Mouse (Mus musculus) heart, adult 18-20 months (tissue): ENCODE results near the gene Hoga1. TPM values are rescaled to one million over a fixed set of nuclear protein-coding genes. Genes with fewer than 3 reads are reported as not detected.

ENCODE experiments used
- DNase-seq, 2 experiments: peaks; one replicate each; pipeline ENCODE4 v3.0.0; 2021 to 2022; ENCODE audit warnings: mixed read lengths in 1 of 2
- long read RNA-seq, 2 experiments: library from polyadenylated mRNA; stranded (forward); transcript quantifications; one replicate each; pipeline ENCODE4 v2.0.0; 2021
- total RNA-seq, 2 experiments: library from RNA; stranded (reverse); gene quantifications; 2 replicates each; pipeline ENCODE4 v1.2.3; 2021

Hoga1 gene
- total RNA-seq = 1 to 10 TPM; 1.3 to 1.7 TPM
- long read RNA-seq, experiment 1 = 0 reads
- long read RNA-seq, experiment 2 = 0 reads

DNA sequence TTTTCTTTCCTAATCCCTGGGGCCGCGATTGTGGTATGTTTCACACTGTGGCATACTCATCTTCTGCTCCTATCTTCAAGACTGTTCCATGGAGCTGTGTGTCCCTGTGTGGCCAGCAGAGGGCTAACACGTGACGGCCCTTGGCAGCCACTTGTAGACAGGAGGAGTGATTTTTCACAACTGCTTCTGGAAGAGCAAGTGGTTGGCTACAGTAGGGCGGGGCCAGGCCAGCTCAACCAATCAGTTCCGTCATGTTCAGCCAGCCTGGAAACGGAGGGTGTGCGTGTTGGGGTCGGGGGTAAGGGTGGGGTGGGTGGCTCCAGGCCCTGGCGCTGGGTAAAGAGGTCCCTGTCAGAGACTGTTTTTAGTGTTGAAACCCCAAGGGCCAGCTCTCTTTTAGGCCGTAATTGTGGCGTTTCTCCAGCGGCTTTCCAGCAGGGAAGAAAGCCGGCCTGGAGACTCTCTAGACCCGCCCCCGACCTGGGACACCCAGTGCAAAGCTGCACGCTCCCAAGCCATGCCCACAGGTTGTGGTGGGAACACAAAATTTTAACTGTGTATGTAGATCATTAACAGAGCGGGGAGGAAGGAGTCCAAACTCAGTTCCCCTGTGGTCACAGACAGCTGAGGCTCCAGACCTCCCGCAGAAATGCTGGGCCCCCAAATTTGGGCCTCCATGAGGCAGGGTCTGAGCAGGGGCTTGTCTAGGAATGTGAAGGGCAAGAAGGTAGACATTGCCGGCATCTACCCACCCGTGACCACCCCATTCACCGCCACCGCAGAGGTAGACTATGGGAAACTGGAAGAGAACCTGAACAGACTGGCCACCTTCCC is at the start of gene Hoga1:
Gene Hoga1, plus strand, starts transcription at position 342 of the 834 bp plus-strand sequence.
- peak; percentile 84 to 91 for DNase-seq

DNA sequence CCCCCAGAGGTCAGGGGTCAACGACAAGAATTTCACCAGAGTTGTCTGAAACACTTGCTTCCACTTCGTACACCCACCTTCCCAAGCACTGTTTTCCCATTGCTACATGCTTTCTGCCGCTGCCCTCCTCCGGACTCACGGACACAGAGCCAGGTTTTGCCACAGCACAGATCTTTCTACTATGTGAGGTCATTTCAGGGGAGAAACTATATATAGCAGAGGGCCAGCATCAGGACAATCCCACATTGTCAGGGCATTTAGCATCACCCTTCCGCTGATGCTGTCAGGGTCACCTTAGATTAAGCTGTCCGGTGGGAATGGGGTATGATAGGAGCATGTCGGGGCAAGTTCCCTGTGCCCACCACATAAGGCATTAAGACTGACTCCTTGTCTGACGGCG is 48.3 kb upstream of the Hoga1 start:
- DNase-seq = peak in 1 of 2 experiments; percentile 48

DNA sequence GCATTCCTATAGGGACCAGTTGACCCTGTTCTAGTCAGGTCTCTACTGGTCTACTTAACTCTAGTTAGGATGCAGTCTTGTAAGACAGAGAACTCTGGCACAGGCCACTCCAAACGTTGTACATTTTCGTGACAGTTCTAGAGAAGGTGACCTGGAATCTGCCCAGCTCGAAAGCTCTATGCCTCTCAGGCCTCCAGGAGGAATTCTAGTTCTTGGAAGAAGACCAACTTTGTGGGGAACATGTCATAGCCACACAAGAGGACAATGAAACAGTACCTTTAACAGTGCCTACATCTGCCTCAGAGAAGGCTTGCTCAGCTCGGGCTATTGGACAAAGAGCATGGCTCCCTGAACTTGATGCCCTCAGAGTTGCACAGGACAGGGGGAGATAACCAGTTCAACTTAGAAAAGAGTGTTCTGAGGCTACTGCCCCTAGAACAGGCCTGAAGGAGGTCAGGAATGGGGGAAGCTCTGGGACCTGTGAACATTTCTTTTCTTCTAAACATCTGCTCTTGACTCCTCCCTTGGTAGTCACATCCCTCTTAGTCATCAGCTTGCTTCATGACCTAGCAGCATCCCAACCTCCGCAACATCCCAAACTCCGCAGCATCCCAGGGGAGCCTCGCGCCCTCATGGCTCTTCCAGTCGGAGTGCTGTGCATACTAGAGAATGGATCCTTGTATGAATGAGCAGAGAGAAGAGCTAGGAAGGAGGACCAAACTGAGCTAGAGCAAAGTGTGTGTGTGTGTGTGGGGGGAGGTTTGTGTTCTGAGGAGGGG is 46.5 kb upstream of the Hoga1 start:
- peak in 1 of 2 experiments; percentile 65 for DNase-seq

DNA sequence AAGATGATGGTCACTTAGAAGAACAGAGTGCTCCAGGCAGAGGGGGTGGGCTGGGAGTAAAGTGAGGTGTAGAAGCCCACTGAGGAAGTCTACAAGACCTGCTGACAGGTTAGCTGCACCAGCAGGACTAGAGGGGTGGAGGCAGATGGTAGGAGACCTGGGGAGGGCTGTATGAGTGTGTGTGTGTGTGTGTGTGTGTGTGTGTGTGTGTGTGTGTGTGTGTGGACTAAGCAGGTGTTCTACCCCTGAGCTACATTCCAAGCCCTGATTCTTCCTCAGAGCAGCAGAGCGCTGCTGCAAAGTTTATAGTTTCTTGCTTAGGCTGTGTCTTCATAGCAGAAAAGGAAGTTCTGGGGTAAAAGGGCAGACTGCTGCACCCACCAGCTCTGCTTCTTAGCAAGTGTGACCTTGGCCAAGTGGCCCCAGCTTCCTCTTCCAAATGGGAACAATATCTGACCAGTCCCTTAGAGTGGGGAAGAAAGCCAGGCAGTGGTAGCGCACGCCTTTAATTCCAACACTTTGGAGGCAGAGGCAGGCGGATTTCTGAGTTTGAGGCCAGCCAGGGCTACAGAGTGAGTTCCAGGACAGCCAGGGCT is 45.6 kb upstream of the Hoga1 start:
- peak; percentile 23 to 69 for DNase-seq

DNA sequence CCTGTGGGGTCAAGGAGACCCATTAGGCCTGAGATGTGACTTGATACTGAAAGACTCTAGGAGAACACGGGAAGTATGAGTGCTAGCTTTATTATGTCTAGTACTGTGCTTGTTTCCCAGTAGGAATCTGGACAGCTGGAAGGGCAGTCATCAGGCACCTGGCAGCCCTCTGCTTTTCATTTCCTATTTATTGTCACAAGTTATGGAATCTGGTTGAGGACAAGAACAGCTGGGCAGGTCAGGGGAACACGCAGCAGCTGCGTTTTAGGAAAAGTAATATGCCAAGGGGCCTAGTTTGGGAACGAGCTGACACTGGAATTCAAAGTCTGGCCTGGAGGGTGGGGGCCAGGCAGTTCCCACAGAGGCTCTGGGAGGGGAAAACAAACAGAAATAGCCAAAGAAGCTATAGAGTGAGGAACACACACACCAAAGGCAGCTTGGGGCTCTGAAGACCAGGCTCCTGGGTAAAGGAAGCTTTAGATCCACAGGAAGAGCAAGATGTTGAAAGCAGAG is 44.9 kb upstream of the Hoga1 start:
- peak; percentile 55 to 64 for DNase-seq

DNA sequence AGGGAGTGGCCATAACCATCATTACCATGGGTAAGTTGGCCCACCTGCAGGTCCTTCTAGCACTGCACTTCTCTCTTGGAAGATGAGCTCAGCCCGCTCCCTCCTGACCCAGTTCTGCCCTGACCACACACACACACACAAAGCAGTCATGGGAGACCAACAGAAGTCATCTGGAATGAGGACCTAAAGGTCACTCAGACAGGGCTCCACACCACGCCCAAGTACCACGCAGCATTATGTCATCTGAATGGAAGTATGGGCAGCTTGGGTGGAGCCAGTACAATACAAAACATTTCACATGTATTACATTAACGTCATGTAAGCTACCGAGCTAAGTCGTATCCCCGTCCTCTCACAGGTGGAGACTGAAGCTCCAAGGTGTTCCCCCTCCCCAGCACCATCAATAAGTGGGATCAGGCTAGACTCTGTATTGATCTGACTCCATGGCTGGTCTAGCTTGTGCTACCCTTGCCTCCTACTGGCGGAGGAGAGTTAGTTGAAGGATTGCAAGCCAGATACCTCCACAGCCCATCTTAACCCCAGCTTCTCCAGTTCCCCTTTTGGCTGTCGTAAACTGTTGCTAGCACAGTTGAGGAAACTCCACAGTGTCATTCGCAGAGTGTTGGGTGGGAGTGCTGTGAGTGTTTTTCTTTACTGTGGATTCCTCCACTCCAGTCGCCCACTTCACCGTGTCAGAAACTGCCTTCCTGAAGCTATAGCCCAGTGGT is 44.0 kb upstream of the Hoga1 start:
- no peak for DNase-seq

DNA sequence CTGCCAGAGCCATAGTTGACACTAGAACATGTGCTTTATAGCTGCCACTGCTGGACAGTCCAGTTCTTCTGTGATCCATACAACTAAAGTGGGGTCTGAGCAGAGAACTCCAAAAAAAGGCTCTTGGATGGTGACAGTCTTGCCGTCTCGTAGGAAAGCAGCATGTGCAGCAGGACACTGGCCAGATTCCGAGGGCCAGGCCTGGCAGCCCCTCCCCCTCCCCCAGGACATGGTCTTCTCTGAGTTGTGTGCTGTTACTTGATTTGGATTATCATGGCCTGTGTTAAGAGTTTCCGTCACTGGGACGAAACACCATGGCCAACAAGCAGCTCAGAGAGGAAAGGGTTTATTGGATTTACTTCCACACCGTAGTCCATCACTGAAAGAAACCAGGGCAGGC is 41.2 kb upstream of the Hoga1 start:
- DNase-seq = peak in 1 of 2 experiments; percentile 22

DNA sequence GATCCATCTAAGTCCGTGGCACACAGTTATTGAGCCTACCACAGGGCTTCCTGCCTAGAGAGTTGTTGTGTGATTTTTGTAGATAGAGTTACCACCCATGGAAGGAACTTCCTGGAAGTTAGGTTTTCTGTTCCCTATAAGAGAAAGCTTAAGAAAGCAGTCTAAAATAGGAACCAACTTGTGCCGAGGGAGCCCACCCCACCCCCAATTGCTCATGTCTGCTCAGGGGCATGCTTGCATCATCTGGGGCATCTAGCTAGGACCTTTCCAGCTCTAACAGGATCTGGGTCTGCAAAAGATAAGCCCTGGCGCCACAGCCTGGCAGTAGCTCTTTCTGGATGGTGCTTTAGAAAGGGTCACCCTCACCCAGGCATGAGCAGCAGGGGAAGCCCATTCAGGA is 39.8 kb upstream of the Hoga1 start:
- peak; percentile 32 to 59 for DNase-seq

DNA sequence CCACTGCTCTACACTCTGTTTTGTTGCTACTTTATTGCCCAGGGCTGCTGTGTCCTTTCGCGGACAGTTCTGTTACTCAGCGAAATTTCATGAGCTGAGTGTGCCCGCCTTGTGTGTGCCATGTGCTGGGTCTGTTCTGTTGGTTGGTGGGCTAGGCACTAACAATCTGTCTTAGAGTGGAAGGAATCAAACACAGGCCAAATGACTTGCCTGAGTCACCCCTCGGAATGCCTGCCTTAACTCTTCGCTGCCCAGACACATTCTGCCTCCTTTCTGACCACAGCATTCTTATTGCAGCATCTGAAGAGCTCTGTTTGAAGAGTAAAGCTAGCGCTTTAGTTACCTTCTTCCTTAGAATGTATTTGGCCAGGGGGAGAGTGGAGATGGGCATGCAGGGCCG is 38.8 kb upstream of the Hoga1 start:
- no peak for DNase-seq

DNA sequence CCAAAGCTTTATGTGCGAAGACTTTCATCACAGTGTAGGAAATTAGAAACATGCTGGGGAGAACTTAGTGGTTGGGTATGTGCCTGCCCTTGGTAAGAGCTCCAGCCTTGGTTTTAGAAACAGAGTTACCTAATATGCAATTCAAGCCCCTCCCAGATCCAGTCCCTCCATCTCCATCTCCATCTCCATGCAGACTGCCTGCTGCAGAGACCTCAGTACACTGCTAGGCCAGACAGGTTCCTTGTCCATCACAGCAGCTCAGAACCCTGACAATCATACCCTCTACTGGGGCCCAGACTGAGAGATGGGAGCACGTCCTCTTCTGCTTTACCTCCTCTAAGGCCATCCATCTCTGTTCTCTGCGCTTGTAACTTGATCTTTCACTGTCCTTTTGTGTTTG is 36.8 kb upstream of the Hoga1 start:
- peak in 1 of 2 experiments; percentile 17 for DNase-seq

DNA sequence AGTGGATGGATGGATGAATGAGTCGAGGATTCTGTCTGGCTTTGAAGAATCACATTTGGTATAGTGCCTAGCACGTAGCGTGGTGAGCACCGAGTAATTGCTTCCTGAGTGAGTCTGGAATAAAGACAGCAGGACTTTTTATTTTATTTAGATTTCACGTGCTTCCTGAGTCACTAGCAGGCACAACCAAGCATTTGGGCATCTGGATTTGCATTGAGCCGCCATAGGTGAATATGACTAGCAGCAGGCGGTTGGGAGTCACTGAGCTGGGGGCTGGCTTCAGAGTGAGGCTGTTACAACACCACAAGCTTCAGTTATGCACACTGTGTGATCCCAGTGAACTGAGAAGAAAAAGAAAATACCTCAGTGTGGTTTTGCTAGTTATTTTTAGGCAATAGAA is 36.3 kb upstream of the Hoga1 start:
- DNase-seq = no peak

DNA sequence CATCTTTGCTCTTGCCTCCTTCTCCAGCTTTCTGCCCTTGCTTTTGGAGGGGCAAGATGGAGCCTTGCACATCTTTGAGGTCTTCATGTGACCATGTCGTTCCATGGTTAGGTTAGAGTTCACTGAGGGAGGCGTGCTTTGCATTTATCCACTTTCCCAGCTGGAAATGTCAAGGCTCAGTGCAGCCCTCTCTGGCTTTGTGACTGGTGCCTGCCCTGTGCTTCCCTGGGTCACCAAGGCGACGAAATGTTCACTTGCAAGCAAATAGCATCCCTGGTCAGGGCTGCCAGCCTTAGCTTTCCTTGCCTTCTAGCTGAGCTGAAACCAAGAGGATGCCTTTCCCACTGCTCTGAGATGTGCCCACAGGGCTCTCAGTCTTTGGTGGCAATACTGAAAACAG is 35.0 kb upstream of the Hoga1 start:
- no peak for DNase-seq

DNA sequence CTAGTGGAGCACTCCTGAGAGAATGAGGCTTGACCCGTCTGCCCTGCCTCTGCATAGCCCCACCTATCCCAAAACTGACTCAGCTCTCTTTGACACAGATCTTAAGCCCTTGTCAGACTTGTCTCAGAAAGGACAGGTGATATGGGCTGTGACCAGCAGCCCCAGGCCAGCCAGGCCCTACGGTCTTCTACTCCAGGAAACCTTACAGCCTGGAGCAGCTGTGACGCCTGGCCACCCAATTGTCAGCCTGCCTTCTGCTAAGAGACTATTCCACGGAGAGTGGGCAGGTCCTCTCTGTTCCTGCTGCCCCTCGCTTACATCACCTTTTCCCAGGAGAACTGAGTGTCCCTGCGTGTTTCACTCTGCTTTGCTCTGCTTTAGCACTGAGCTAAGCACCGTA is 34.3 kb upstream of the Hoga1 start:
- no peak for DNase-seq

DNA sequence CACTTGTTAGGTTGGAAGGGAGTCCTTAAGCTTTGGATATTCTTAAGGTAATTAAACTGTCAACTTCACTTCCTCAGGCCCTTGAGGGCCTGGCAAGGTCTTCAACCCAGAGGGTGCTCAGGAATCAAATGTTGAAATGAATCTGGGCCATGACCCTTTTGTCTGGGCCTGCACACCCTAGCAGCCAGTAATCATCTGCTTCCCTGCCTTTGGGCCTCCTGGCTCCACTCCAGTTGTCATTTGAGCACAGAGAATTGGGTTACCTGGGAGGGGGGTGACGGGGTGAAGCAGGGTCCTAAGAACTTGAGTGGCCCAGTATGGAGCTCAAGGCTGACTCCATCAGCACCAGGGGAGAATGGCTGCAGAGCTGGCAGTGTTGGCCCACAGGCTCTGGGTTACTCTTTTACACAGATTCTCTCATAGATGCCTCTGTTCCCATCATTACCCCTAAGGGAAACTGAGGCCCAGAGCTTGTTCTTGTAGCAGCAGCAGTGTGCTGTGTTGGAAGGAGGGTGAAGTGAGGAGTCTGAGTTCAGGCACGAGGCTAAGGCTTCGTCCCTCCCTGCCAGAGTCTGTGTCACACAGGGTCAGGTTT is 31.1 kb upstream of the Hoga1 start:
- DNase-seq = no peak

DNA sequence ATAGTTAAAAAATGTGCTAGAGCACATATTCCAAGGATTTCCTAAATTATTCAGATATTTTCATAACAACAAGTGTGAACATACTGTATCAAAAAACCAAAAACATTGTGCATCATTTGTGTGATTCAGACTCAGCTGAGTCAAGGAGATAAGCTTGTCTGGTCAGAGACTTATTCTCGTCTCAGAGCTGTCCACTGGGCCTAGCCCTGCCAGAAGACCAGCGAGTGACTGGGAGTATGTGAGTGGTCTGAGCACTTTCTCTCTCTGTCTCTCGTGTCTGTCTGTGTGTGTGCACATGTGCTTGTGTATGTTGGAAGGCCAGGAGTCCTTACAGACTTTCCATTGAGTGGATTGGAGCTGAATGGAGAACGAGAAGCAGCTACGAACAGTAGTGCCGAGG is 30.4 kb upstream of the Hoga1 start:
- DNase-seq = no peak

DNA sequence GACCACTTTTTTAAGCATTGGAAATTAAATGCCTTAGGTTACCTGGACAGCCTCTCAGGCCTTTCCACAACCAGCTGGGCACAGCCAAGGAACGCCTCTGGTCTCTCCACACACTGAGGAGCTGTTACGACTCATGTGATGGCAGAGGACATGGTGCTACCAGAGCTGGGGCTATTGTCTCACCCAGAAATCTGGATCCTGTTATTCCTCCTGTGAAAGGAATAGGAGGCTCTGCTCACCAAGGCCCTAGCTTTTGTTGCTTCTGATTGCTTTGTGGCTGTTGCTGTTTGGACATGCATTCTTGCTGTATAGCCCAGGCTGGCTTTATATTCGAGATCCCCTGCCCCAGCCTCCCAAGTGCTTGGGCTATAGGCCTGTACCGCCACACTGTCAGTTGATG is 29.2 kb upstream of the Hoga1 start:
- no peak for DNase-seq

DNA sequence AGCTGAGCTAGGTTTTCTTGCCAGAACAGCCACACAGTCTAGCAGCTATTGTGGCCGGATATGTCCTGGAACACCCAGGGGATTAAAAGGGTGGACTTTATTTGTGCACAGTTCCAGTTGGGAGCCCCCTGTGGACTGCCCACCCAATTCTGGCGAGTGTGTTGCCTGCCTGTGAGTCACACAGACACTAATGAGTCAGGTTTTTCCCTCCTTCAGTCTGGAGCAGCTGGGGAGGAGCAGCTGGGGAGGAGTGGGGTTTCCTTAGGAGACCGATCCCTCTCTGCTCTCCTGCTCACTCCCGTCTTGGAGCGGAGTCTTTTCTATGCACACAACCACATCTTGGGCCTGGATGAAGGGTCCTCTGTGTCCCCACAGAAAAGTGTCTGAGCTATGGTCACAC is 28.6 kb upstream of the Hoga1 start:
- DNase-seq = peak; percentile 66 to 81

DNA sequence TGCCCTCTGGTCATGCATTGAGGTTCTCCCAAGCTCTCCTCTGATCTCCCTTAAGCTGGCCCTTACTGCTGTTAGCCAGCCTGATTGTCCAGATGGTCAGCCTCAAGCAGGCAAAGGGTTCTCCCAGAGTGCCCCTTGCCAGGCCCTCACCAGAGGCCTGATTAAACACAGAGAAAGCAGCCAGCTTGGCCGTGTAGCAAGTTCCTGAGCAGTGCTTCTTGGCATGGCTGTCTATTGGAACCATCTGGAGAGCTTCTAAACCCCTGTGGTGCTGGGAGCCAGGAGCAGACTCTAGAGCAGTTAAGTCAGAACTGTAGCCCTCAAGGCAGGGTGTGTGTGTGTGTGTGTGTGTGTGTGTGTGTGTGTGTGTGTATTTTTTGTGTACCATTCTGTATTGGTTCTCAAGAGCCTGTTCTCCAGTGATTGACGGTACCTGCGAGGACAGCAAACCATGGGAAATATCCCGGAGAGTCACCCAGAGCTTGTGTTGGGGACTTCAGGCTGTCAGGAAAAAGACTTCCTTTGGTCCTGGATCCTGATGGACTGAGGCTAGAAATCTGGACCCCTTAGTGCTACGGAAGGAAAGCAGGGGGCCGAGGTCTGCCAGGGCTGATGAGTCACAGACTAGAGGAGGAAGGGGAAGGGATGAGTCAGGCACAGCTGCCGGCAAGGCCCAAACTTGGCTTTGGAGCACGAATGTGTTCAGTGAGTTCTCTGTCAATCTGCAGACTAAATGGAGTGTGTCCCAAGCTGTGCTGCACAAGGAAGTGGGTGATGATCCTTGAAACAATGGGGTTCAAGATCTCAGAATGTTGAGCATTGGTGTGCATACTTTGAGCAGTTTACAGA is 27.8 kb upstream of the Hoga1 start:
- DNase-seq = peak; percentile 82 to 91

DNA sequence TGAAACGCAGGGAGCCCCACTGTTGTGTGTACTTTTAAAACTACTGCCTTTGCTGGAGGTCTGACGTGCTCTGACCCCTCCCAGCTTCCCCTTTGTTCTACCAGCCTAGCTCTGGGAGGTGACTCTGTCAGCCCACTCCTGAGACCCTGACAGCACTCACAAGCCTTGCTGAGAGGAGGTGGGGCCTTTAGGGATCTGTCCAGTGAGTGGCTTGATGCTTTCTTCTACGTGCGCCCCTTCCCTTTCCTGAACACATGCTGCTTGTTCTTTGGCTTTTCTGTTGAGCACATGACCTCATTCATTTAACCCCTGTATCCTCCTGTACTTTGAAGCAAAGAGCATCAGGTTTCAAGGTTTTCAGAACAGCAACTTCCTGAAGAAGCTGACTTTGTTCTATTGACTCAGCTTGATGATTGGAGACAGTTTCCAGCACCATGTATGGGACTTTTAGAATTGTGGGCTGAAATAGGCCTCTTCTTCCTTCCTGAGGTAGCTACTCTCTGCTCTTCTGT is 26.3 kb upstream of the Hoga1 start:
- DNase-seq = peak in 1 of 2 experiments; percentile 20
